In genomic region chr15:98474958-98475357, GRCm38 (mm10) we compare ENCODE assay signal across 30 mouse cellular contexts. TPM values are rescaled to one million over a fixed set of nuclear protein-coding genes. Genes with fewer than 3 reads are reported as not detected.
DNase-seq lines count a peak whose midpoint lies in the region; ATAC-seq lines count a peak whose summit lies in the region.
"Had no signal": no experiment of that assay in that cellular context is flagged by ENCODE, and none has a peak within 500 bp of the region (broad histone marks: within the 10 kb centered on the region; RNA-seq: fewer than 3 reads in every experiment).

No protein-coding gene starts in this region.

- H3K4me3 ChIP-seq in hindbrain, embryonic 10.5 days = no peak overlapping the region
- H3K4me3 ChIP-seq: embryonic facial prominence, embryonic 13.5 days had no signal

- 0 out of 2 replicates have a peak, but pooled peaks have one; percentile 5 for ATAC-seq in granulocyte monocyte progenitor cell, adult 5-6 weeks (replicated peaks; ENCODE audit: poor library complexity, severe bottlenecking)
- ATAC-seq: CD4-positive, CD25-positive, alpha-beta regulatory T cell, adult 4 months; forebrain, embryonic 14.5 days; hindbrain, postnatal 0 days; inflammation-experienced regulatory T-cells, adult 6 months; intestine, embryonic 16.5 days had no signal

- WGBS in hindbrain, embryonic 10.5 days = 80% methylated on average over 10 of the region's 10 CpGs

- H3K4me1 ChIP-seq in hindbrain, embryonic 10.5 days (replicated peaks) = no peaks in the 10 kb centered on the region
- H3K4me1 ChIP-seq: embryonic facial prominence, embryonic 13.5 days had no signal

- H3K27me3 ChIP-seq in hindbrain, embryonic 10.5 days (ENCODE audit: insufficient read depth, poor library complexity, severe bottlenecking) = no peaks in the 10 kb centered on the region
- H3K27me3 ChIP-seq: embryonic facial prominence, embryonic 13.5 days had no signal

- no peaks in the 10 kb centered on the region for H3K9me3 ChIP-seq in hindbrain, embryonic 10.5 days
- H3K9me3 ChIP-seq: embryonic facial prominence, embryonic 13.5 days had no signal

- peak; percentile 90 for DNase-seq in heart, adult 11 months
- no peak for DNase-seq in heart, postnatal 4 days
- DNase-seq in R1 (ENCODE audit: low read depth, low spot score) = peak; percentile 54
- no peak for DNase-seq in hindbrain, embryonic 10.5 days (ENCODE audit: low spot score)
- no peak for DNase-seq in ovary, postnatal 10 days (ENCODE audit: low spot score)

- no peak overlapping the region for H3K27ac ChIP-seq in hindbrain, embryonic 10.5 days
- H3K27ac ChIP-seq: embryonic facial prominence, embryonic 13.5 days; hindbrain, embryonic 14.5 days; hindbrain, postnatal 0 days had no signal

- no peaks in the 10 kb centered on the region for H3K36me3 ChIP-seq in hindbrain, embryonic 10.5 days
- H3K36me3 ChIP-seq: embryonic facial prominence, embryonic 13.5 days had no signal

RNA-seq across cellular contexts. Expression of gene OR5BS1P, which starts 5.3 kb away (rescaled TPM):
- total RNA-seq in heart, postnatal 4 days (2021) = not detected
- total RNA-seq in granulocyte monocyte progenitor cell, adult 5-6 weeks (2014; fragmentation: Nextera tagmentation) = not detected in 2 replicates
- not detected in 2 replicates for total RNA-seq in granulocyte monocyte progenitor cell, adult 5-6 weeks (2017)
- polyA plus RNA-seq in hindbrain, embryonic 10.5 days (2016; fragmentation: Nextera tagmentation; extraction: Ambion mirVana) = not detected in 2 replicates
- total RNA-seq: adrenal gland, adult 2 months; adrenal gland, postnatal 14 days; adrenal gland, postnatal 4 days; common myeloid progenitor, adult 5-6 weeks; ES-E14; gastrocnemius, adult 8-10 months; gastrocnemius, postnatal 25 days; heart, adult 8-10 months; heart, postnatal 25 days; hindbrain, postnatal 0 days had no signal
- polyA plus RNA-seq: adrenal gland, adult 2 months; C2C12; CD4-positive, CD25-positive, alpha-beta regulatory T cell, adult 4 months; cerebellum, adult 2 months; embryonic facial prominence, embryonic 13.5 days; forebrain, embryonic 11.5 days; forebrain, embryonic 14.5 days; gonadal fat pad, adult 2 months; heart, embryonic 11.5 days; heart, embryonic 14.5 days; heart, postnatal 0 days; hindbrain, embryonic 11.5 days; hindbrain, embryonic 14.5 days; hindbrain, postnatal 0 days; inflammation-experienced regulatory T-cells, adult 6 months; intestine, embryonic 16.5 days had no signal

RNA-seq across cellular contexts. Expression of gene Lalba, which starts 7.6 kb away (rescaled TPM):
- not detected for total RNA-seq in heart, postnatal 4 days (2021)
- not detected in 2 replicates for total RNA-seq in granulocyte monocyte progenitor cell, adult 5-6 weeks (2014; fragmentation: Nextera tagmentation)
- total RNA-seq in granulocyte monocyte progenitor cell, adult 5-6 weeks (2017) = not detected in 2 replicates
- 0.22 and 0.48 TPM in 2 replicates for polyA plus RNA-seq in hindbrain, embryonic 10.5 days (2016; fragmentation: Nextera tagmentation; extraction: Ambion mirVana)
- total RNA-seq: adrenal gland, adult 2 months; adrenal gland, postnatal 14 days; adrenal gland, postnatal 4 days; common myeloid progenitor, adult 5-6 weeks; ES-E14; gastrocnemius, adult 8-10 months; gastrocnemius, postnatal 25 days; heart, adult 8-10 months; heart, postnatal 25 days; hindbrain, postnatal 0 days had no signal
- polyA plus RNA-seq: adrenal gland, adult 2 months; C2C12; embryonic facial prominence, embryonic 13.5 days; forebrain, embryonic 14.5 days; heart, embryonic 11.5 days; heart, embryonic 14.5 days; hindbrain, embryonic 11.5 days; hindbrain, embryonic 14.5 days; hindbrain, postnatal 0 days; inflammation-experienced regulatory T-cells, adult 6 months; intestine, embryonic 16.5 days had no signal

RNA-seq across cellular contexts. Expression of gene Olfr279, which starts 17.2 kb away (rescaled TPM):
- total RNA-seq in heart, postnatal 4 days (2021) = not detected
- not detected in 2 replicates for total RNA-seq in granulocyte monocyte progenitor cell, adult 5-6 weeks (2014; fragmentation: Nextera tagmentation)
- total RNA-seq in granulocyte monocyte progenitor cell, adult 5-6 weeks (2017) = not detected in 2 replicates
- polyA plus RNA-seq in hindbrain, embryonic 10.5 days (2016; fragmentation: Nextera tagmentation; extraction: Ambion mirVana) = not detected in 2 replicates
- total RNA-seq: adrenal gland, adult 2 months; adrenal gland, postnatal 14 days; adrenal gland, postnatal 4 days; common myeloid progenitor, adult 5-6 weeks; gastrocnemius, adult 8-10 months; gastrocnemius, postnatal 25 days; heart, adult 8-10 months; heart, postnatal 25 days; hindbrain, postnatal 0 days had no signal
- polyA plus RNA-seq: adrenal gland, adult 2 months; C2C12; CD4-positive, CD25-positive, alpha-beta regulatory T cell, adult 4 months; embryonic facial prominence, embryonic 13.5 days; forebrain, embryonic 11.5 days; forebrain, embryonic 14.5 days; gonadal fat pad, adult 2 months; heart, embryonic 11.5 days; heart, embryonic 14.5 days; heart, postnatal 0 days; hindbrain, embryonic 11.5 days; hindbrain, embryonic 14.5 days; hindbrain, postnatal 0 days; intestine, embryonic 16.5 days had no signal

RNA-seq across cellular contexts. Expression of gene Olfr281, which starts 22.6 kb away (rescaled TPM):
- not detected for total RNA-seq in heart, postnatal 4 days (2021)
- total RNA-seq in granulocyte monocyte progenitor cell, adult 5-6 weeks (2014; fragmentation: Nextera tagmentation) = not detected in 2 replicates
- total RNA-seq in granulocyte monocyte progenitor cell, adult 5-6 weeks (2017) = not detected in 2 replicates
- polyA plus RNA-seq in hindbrain, embryonic 10.5 days (2016; fragmentation: Nextera tagmentation; extraction: Ambion mirVana) = not detected in 2 replicates
- total RNA-seq: adrenal gland, adult 2 months; adrenal gland, postnatal 14 days; adrenal gland, postnatal 4 days; common myeloid progenitor, adult 5-6 weeks; ES-E14; gastrocnemius, adult 8-10 months; gastrocnemius, postnatal 25 days; heart, adult 8-10 months; heart, postnatal 25 days; hindbrain, postnatal 0 days had no signal
- polyA plus RNA-seq: adrenal gland, adult 2 months; C2C12; CD4-positive, CD25-positive, alpha-beta regulatory T cell, adult 4 months; cerebellum, adult 2 months; embryonic facial prominence, embryonic 13.5 days; forebrain, embryonic 11.5 days; forebrain, embryonic 14.5 days; gonadal fat pad, adult 2 months; heart, embryonic 11.5 days; heart, embryonic 14.5 days; heart, postnatal 0 days; hindbrain, embryonic 11.5 days; hindbrain, embryonic 14.5 days; hindbrain, postnatal 0 days; inflammation-experienced regulatory T-cells, adult 6 months; intestine, embryonic 16.5 days had no signal

RNA-seq across cellular contexts. Expression of gene Olfr282, which starts 43.9 kb away (rescaled TPM):
- not detected for total RNA-seq in heart, postnatal 4 days (2021)
- not detected in 2 replicates for total RNA-seq in granulocyte monocyte progenitor cell, adult 5-6 weeks (2014; fragmentation: Nextera tagmentation)
- not detected in 2 replicates for total RNA-seq in granulocyte monocyte progenitor cell, adult 5-6 weeks (2017)
- not detected in 2 replicates for polyA plus RNA-seq in hindbrain, embryonic 10.5 days (2016; fragmentation: Nextera tagmentation; extraction: Ambion mirVana)
- total RNA-seq: adrenal gland, adult 2 months; adrenal gland, postnatal 14 days; adrenal gland, postnatal 4 days; common myeloid progenitor, adult 5-6 weeks; ES-E14; gastrocnemius, adult 8-10 months; gastrocnemius, postnatal 25 days; heart, adult 8-10 months; heart, postnatal 25 days; hindbrain, postnatal 0 days had no signal
- polyA plus RNA-seq: adrenal gland, adult 2 months; C2C12; CD4-positive, CD25-positive, alpha-beta regulatory T cell, adult 4 months; cerebellum, adult 2 months; embryonic facial prominence, embryonic 13.5 days; forebrain, embryonic 11.5 days; forebrain, embryonic 14.5 days; gonadal fat pad, adult 2 months; heart, embryonic 11.5 days; heart, embryonic 14.5 days; heart, postnatal 0 days; hindbrain, embryonic 11.5 days; hindbrain, embryonic 14.5 days; hindbrain, postnatal 0 days; inflammation-experienced regulatory T-cells, adult 6 months; intestine, embryonic 16.5 days had no signal

Comparison
In these comparisons a context has a peak if more than half of its experiments do, and no peak if none do; other contexts are left out.
1. DNase-seq: peak in heart, adult 11 months (single experiment) and R1 (single experiment); none in heart, postnatal 4 days (single experiment), hindbrain, embryonic 10.5 days (single experiment) and ovary, postnatal 10 days (single experiment).